Mouse (Mus musculus) midbrain, embryonic 14.5 days (tissue): ENCODE results near the gene Gm20822. TPM values are rescaled to one million over a fixed set of nuclear protein-coding genes. Genes with fewer than 3 reads are reported as not detected.
"Not testable (repeated sequence)": the region's sequence is repeated elsewhere in the genome, so short reads cannot be mapped to it uniquely, and the experiment has no call there.

Source experiments
- ATAC-seq: fragments of 200-750 bp; cut with Nextera tagmentation; 2 replicates; pipeline ENCODE4 v1.8.0; 2017; ENCODE audit warnings: moderate number of reproducible peaks, moderate library complexity; ENCODE audit not compliant: low FRiP score, low TSS enrichment
- DNase-seq: peaks from one replicate; pipeline ENCODE4 v3.0.0-alpha.2; 2015
- H3K27ac ChIP-seq: fragments of 300-500 bp; sonication (generic); replicated peaks from 2 replicates; pipeline ENCODE4 v1.5.1; 2014; ENCODE audit warnings: mild to moderate bottlenecking, low read depth, low read length, moderate library complexity
- H3K27me3 ChIP-seq: fragments of 300-500 bp; sonication (generic); 2 replicates; pipeline ENCODE4 v1.6.1; 2014; ENCODE audit warnings: low read length, control low read depth, mixed read lengths; ENCODE audit not compliant: control insufficient read depth, insufficient read depth
- H3K36me3 ChIP-seq: fragments of 300-500 bp; sonication (generic); 2 replicates; pipeline ENCODE4 v1.6.1; 2014; ENCODE audit warnings: low read length, control low read depth; ENCODE audit not compliant: control insufficient read depth, insufficient read depth
- H3K4me1 ChIP-seq: fragments of 300-500 bp; sonication (generic); 2 replicates; pipeline ENCODE4 v1.6.1; 2014; ENCODE audit warnings: mild to moderate bottlenecking, antibody characterized with exemption, low read length, control low read depth; ENCODE audit not compliant: control insufficient read depth, insufficient read depth
- H3K4me2 ChIP-seq: fragments of 300-500 bp; sonication (generic); 2 replicates; pipeline ENCODE4 v1.6.1; 2014; ENCODE audit warnings: mild to moderate bottlenecking, low read length, moderate library complexity
- H3K4me3 ChIP-seq: fragments of 300-500 bp; sonication (generic); replicated peaks from 2 replicates; pipeline ENCODE4 v1.5.1; 2014; ENCODE audit warnings: low read depth, low read length
- H3K9ac ChIP-seq: fragments of 300-500 bp; sonication (generic); replicated peaks from 2 replicates; pipeline ENCODE4 v1.6.1; 2014; ENCODE audit warnings: mild to moderate bottlenecking, low read length, moderate library complexity
- H3K9me3 ChIP-seq: fragments of 300-500 bp; sonication (generic); 2 replicates; pipeline ENCODE4 v1.6.1; 2016; ENCODE audit warnings: low read length, control low read depth, mixed read lengths; ENCODE audit not compliant: control insufficient read depth
- WGBS: fragments of 180-500 bp; shearing (Covaris S2); extraction: QIAGEN DNeasy Blood & Tissue Kit; methylation state at CpG from one replicate; pipeline ENCODE4 v1.1.7; 2014; 5-methylcytosine and 5-hydroxymethylcytosine counted together
- polyA plus RNA-seq: library from polyadenylated mRNA; unstranded; fragments of >200 nt; fragmentation: Nextera tagmentation; extraction: Ambion mirVana; gene quantifications from 2 replicates; pipeline ENCODE4 v1.2.1, GENCODE M21; 2014

Gene Gm20822
- polyA plus RNA-seq = not detected in 2 replicates

- not testable (repeated sequence) for H3K4me3 ChIP-seq, H3K9ac ChIP-seq
- no CpG with 5 or more reads among the region's 3 CpGs for WGBS
Observed at GRCm38 (mm10) chrY:15884671-15885070, at the start of gene Gm20822. TSS of gene Gm20822 (minus strand) at chrY:15884771.

More at GRCm38 (mm10) chrY:15884671-15885070, at the start of gene Gm20822:
- H3K9me3 ChIP-seq, H3K27ac ChIP-seq, H3K4me1 ChIP-seq, H3K27me3 ChIP-seq, ATAC-seq, H3K36me3 ChIP-seq, DNase-seq, H3K4me2 ChIP-seq: not testable (repeated sequence)
